Mouse (Mus musculus) kidney, postnatal 0 days (tissue): Measurements from ENCODE around the gene Bcat2. TPM values are rescaled to one million over a fixed set of nuclear protein-coding genes. Genes with fewer than 3 reads are reported as not detected.

Experiments
- ATAC-seq: fragments of 200-750 bp; cut with Nextera tagmentation; replicated peaks from 2 replicates; pipeline ENCODE4 v1.8.0; 2017; ENCODE audit warnings: low read depth, moderate number of reproducible peaks, moderate TSS enrichment, moderate library complexity; ENCODE audit not compliant: low FRiP score
- DNase-seq: peaks from one replicate; pipeline ENCODE4 v3.0.0-alpha.2; 2016; ENCODE audit warnings: low spot score
- H3K27ac ChIP-seq: fragments of 300-500 bp; sonication (generic); 2 replicates; pipeline ENCODE4 v1.5.1; 2014; ENCODE audit warnings: mild to moderate bottlenecking
- H3K27me3 ChIP-seq: fragments of 300-500 bp; sonication (generic); 2 replicates; pipeline ENCODE4 v1.6.1; 2014; ENCODE audit warnings: low read length, mixed read lengths; ENCODE audit not compliant: insufficient read depth
- H3K36me3 ChIP-seq: fragments of 300-500 bp; sonication (generic); 2 replicates; pipeline ENCODE4 v1.6.1; 2014; ENCODE audit warnings: low read length, mixed read lengths; ENCODE audit not compliant: insufficient read depth
- H3K4me1 ChIP-seq: fragments of 300-500 bp; sonication (generic); replicated peaks from 2 replicates; pipeline ENCODE4 v1.6.1; 2014; ENCODE audit warnings: antibody characterized with exemption, low read length, mixed read lengths; ENCODE audit not compliant: insufficient read depth
- H3K4me2 ChIP-seq: fragments of 300-500 bp; sonication (generic); 2 replicates; pipeline ENCODE4 v1.6.1; 2014; ENCODE audit warnings: mild to moderate bottlenecking, low read length, moderate library complexity, mixed read lengths
- H3K4me3 ChIP-seq: fragments of 300-500 bp; sonication (generic); replicated peaks from 2 replicates; pipeline ENCODE4 v1.5.1; 2014; ENCODE audit warnings: low read depth, low read length
- H3K9ac ChIP-seq: fragments of 300-500 bp; sonication (generic); 2 replicates; pipeline ENCODE4 v1.6.1; 2014; ENCODE audit warnings: low read depth, low read length
- H3K9me3 ChIP-seq: fragments of 300-500 bp; sonication (generic); replicated peaks from 2 replicates; pipeline ENCODE4 v1.6.1; 2016; ENCODE audit warnings: low read length, inconsistent platforms, mixed read lengths
- CTCF ChIP-seq: IDR thresholded peaks from 2 replicates; pipeline ENCODE4 v1.5.1; 2016; ENCODE audit warnings: antibody characterized with exemption, low read depth, mild to moderate bottlenecking, moderate library complexity
- WGBS: fragments of 180-500 bp; shearing (Covaris S2); extraction: QIAGEN DNeasy Blood & Tissue Kit; methylation state at CpG from one replicate; pipeline ENCODE4 v1.1.7; 2014; 5-methylcytosine and 5-hydroxymethylcytosine counted together
- polyA plus RNA-seq: library from polyadenylated mRNA; unstranded; fragments of >200 nt; fragmentation: Nextera tagmentation; extraction: Ambion mirVana; gene quantifications from 2 replicates; pipeline ENCODE4 v1.2.1, GENCODE M21; 2015

Gene Bcat2
- polyA plus RNA-seq, 1 experiment from 2014 or later: 92.7 TPM

DNA sequence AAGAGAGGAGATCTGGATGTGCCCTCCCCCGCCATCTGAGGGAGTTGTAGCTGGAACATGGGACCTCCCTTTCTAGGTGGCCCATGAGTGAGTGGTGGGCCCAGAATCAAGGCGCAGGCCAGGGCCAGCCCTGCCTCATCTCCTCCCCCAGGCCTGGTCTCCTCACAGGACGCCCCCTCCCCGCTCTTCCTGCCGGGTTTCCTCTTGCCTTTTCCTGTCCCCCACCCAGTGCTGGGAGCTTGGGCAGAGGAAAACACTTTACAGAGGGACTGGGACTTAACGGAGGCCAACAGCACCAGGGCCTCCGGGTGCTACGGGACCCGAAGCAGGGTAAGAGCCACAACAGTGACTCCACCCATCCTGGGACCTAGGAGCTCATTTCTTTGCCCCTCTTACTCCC, 57.3 kb downstream of the Bcat2 start, which contains the start of gene Rasip1:
TSS of gene Rasip1 (plus strand) at position 228 of the 400 bp plus-strand sequence.
- Histone ChIP-seq H3K4me2 (peak within 1 kb of the TSS; percentile 82), H3K9ac (peak within 1 kb of the TSS; percentile 68), H3K27me3 (peaks cover 4% of the 10 kb centered on the region; the same call in 1 of the 2 replicates), H3K36me3 (no peaks in the 10 kb centered on the region), H3K4me3 (peak within 1 kb of the TSS; percentile 50), H3K27ac (peak within 1 kb of the TSS; percentile 77), H3K4me1 (0 out of 2 replicates have a peak, but pooled peaks cover 6% of the 10 kb centered on the region), H3K9me3 (no peaks in the 10 kb centered on the region)
- ATAC-seq: no peak
- no peak for TF ChIP-seq CTCF
- 78% methylated on average over 9 of the region's 9 CpGs for WGBS
- peak; percentile 63 for DNase-seq

DNA sequence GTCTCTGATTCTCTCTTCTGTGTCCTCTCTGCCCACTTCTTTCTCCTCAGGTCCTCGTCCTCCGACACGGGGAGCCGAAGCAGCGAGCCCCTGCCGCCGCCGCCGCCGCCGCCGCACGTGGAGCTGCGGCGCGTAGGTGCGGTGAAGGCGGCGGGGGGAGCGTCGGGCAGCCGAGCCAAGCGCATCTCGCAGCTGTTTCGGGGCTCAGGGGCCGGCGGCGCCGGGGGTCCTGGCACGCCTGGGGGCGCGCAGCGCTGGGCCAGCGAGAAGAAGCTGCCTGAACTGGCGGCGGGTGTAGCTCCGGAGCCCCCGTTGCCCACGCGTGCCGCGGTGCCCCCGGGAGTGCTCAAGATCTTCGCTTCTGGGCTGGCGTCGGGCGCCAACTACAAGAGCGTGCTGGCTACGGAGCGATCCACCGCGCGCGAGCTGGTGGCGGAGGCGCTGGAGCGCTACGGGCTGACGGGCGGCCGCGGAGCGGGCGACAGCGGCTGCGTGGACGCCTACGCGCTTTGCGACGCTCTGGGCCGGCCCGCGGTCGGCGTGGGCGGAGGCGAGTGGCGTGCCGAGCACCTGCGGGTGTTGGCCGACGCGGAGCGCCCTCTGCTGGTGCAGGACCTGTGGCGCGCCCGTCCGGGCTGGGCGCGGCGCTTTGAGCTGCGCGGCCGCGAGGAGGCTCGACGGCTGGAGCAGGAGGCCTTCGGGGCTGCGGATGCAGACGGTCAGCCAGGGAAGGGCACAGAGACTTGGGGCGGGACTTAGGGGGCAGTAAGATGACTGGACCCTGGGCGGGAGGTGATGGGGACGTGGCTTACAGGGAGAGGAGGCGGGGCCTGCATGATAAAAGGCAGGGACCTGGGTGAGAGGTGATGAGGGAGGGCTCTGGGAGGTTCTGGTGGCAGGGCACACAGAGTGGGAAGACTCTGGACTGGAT, 58.7 kb downstream of the Bcat2 start:
- Histone ChIP-seq H3K4me1 (peaks cover 6% of the 10 kb centered on the region; the same call in 1 of the 2 replicates), H3K36me3 (no peaks in the 10 kb centered on the region), H3K4me2 (peak overlapping the region; percentile 82), H3K9me3 (no peaks in the 10 kb centered on the region), H3K27me3 (peaks cover 4% of the 10 kb centered on the region; the same call in 1 of the 2 replicates), H3K9ac (peak overlapping the region; percentile 68), H3K27ac (peak overlapping the region; percentile 77), H3K4me3 (peak overlapping the region; percentile 50)
- WGBS: 2% methylated on average over 104 of the region's 105 CpGs
- ATAC-seq (peak; percentile 74), DNase-seq (peak; percentile 91)
- peak; percentile 77 for TF ChIP-seq CTCF

DNA sequence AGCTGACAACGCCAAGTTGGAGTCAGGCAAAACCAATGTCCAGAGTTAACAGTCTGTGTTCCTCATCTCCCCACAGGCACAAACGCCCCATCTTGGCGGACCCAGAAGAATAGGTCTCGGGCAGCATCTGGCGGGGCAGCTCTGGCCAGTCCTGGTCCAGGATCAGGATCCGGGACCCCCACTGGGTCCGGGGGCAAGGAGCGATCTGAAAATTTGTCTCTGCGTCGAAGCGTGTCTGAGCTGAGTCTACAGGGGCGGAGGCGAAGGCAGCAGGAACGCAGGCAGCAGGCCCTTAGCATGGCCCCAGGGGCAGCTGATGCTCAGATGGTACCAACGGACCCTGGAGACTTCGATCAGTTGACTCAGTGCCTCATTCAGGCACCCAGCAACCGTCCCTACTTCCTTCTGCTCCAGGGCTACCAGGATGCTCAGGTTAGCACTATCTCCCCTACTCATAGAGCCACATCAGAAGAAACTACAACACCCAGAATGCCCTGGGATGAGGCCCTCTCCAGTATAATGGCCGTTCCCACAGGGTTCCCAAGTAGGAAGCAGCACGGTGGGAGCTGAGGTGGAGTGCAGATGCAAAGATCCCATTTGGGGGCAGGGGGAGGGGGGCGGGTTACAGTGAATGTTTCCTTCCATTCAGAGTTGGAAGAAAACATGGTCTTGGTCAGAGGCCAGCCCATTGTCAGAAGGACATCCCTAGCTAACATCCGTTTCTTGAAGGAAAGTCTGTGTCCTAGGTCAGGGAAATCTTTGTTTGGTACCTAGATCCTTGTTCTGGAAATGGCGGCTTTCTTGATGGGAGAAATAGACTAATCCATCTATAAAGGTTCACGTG, 60.3 kb downstream of the Bcat2 start:
- no peaks in the 10 kb centered on the region for H3K9me3 ChIP-seq
- DNase-seq (no peak), ATAC-seq (no peak)
- H3K27ac ChIP-seq: no peak overlapping the region
- peaks cover 6% of the 10 kb centered on the region; the same call in 1 of the 2 replicates for H3K4me1 ChIP-seq
- no peaks in the 10 kb centered on the region for H3K36me3 ChIP-seq
- no peak overlapping the region for H3K4me3 ChIP-seq
- no peak overlapping the region; the same call in 1 of the 2 replicates for H3K4me2 ChIP-seq
- H3K9ac ChIP-seq: no peak overlapping the region
- H3K27me3 ChIP-seq: peaks cover 4% of the 10 kb centered on the region; the same call in 1 of the 2 replicates
- no peak for TF ChIP-seq CTCF
- 75% methylated on average over 23 of the region's 23 CpGs for WGBS

DNA sequence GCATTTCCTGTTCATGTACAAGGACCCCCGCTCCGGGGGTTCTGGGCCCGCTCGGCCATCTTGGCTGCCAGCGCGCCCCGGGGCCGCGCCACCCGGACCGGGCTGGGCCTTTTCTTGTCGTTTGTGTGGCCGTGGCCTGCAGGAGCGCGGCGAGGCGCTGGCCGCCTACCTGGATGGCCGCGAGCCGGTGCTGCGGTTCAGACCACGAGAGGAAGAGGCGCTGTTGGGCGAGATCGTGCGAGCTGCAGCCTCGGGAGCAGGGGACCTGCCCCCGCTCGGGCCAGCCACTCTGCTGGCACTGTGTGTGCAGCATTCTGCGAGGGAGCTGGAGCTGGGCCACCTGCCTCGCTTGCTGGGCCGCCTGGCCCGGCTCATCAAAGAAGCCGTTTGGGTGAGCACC, 62.5 kb downstream of the Bcat2 start:
- 0 out of 2 replicates have a peak, but pooled peaks have one; percentile 23 for ATAC-seq
- Histone ChIP-seq H3K4me3 (no peak overlapping the region), H3K27me3 (peaks cover 4% of the 10 kb centered on the region; the same call in 1 of the 2 replicates), H3K27ac (no peak overlapping the region), H3K36me3 (0 out of 2 replicates have a peak, but pooled peaks cover 4% of the 10 kb centered on the region), H3K9ac (peak overlapping the region; percentile 2; the same call in 1 of the 2 replicates), H3K4me2 (peak overlapping the region; percentile 45), H3K4me1 (peaks cover 6% of the 10 kb centered on the region; the same call in 1 of the 2 replicates), H3K9me3 (no peaks in the 10 kb centered on the region)
- peak; percentile 67 for DNase-seq
- WGBS: 21% methylated on average over 35 of the region's 35 CpGs
- TF ChIP-seq CTCF: peak; percentile 52; the same call in 1 of the 2 replicates

DNA sequence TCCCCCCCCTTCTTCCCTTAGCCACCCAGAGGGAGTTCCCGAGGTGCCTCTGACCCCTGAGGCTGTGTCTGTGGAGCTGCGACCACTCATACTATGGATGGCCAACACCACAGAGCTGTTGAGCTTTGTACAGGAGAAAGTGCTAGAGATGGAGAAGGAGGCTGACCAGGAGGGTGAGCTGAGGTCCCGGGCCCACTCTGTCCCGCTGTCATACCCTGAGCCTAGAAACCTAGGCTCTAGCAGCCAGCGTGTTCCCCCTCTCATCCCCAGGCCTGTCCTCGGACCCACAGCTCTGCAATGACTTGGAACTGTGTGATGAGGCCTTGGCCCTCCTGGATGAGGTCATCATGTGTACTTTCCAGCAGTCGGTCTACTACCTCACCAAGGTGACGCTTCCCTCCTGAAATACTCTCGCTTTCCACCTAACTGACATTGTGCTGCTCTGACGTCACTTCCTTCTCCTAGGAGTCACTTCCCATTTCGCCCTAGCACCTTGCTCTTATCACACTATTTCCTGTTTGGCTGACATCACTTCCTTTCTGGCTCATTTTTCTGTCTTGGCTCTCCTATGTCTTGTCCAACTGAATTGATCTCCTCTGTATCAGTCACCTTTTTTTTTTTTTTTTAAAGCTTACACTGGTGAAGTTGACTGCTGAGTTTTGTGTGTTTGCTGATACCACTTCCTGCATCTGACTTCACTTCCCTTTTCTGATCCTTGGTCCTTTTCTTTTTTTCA, 65.2 kb downstream of the Bcat2 start:
- peaks cover 8% of the 10 kb centered on the region; the same call in 1 of the 2 replicates for H3K4me1 ChIP-seq
- no peaks in the 10 kb centered on the region for H3K27me3 ChIP-seq
- DNase-seq (peak; percentile 75), ATAC-seq (no peak)
- no peak overlapping the region for H3K9ac ChIP-seq
- no peak overlapping the region for H3K4me3 ChIP-seq
- no peaks in the 10 kb centered on the region for H3K9me3 ChIP-seq
- peak overlapping the region; percentile 64 for H3K27ac ChIP-seq
- no peak for TF ChIP-seq CTCF
- no peak overlapping the region for H3K4me2 ChIP-seq
- H3K36me3 ChIP-seq: 0 out of 2 replicates have a peak, but pooled peaks cover 4% of the 10 kb centered on the region
- 78% methylated on average over 11 of the region's 11 CpGs for WGBS
